Mouse (Mus musculus): ENCODE results near the gene Fkbp4. TPM values are rescaled to one million over a fixed set of nuclear protein-coding genes. Genes with fewer than 3 reads are reported as not detected.
A peak's percentile ranks its signal among the peaks of the same experiment; 100 is the strongest.

Fkbp4 gene
- polyA plus RNA-seq, 1 experiment from 2014 or later: 541 TPM

DNA sequence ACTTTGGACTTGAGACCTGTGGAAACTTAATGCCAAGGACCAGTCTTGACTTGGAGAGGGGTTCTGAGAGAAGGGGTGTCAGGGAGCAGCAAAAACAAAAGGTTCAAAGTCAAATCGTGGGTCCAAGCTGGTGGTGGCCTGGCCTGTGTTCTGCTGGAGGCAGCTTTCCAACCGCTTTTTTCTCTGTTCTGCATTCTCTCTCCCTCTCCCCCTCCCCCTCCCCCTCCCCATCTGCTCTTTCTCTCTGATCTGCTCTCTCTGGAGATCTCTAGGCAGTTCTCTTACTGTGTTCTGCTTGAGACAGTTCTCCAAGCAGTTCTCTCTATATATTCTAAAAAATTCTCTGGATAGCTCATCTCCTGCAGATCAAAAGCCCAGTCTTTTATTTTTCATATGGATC lies 21.8 kb upstream of the Fkbp4 start:
- Histone ChIP-seq H3K36me3 (no peaks in the 10 kb centered on the region), H3K27ac (no peak overlapping the region), H3K4me1 (no peaks in the 10 kb centered on the region), H3K27me3 (ENCODE audit: insufficient read depth, poor library complexity, severe bottlenecking) (no peaks in the 10 kb centered on the region), H3K9me3 (no peaks in the 10 kb centered on the region), H3K4me3 (no peak overlapping the region)
- WGBS: 20% methylated on average over 2 of the region's 2 CpGs
- DNase-seq (ENCODE audit: low spot score): no peak

DNA sequence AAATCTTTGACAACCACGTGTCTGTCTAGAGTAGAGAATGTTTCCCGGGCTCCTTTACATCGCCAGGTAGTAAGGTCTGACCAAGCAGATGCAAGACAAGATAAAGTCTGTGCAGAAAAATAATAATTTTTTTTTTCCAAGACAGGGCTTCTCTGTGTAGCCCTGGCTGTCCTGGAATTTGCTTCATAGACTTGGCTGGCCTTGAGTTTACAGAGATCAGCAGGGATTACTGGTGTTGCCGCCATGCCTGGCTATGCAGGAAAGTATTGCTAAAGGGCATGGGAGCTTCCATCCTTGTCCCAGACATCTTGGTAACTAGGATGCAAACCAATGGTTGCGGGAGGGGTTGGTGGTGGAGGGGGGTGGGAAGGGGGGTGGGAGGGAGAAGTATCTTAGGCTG lies 18.7 kb upstream of the Fkbp4 start:
- no peak overlapping the region for H3K27ac ChIP-seq
- H3K4me1 ChIP-seq: no peaks in the 10 kb centered on the region
- no peaks in the 10 kb centered on the region for H3K27me3 ChIP-seq (ENCODE audit: insufficient read depth, poor library complexity, severe bottlenecking)
- no peaks in the 10 kb centered on the region for H3K36me3 ChIP-seq
- DNase-seq (ENCODE audit: low spot score): no peak
- 80% methylated on average over 5 of the region's 5 CpGs for WGBS
- no peak overlapping the region for H3K4me3 ChIP-seq
- H3K9me3 ChIP-seq: no peaks in the 10 kb centered on the region

DNA sequence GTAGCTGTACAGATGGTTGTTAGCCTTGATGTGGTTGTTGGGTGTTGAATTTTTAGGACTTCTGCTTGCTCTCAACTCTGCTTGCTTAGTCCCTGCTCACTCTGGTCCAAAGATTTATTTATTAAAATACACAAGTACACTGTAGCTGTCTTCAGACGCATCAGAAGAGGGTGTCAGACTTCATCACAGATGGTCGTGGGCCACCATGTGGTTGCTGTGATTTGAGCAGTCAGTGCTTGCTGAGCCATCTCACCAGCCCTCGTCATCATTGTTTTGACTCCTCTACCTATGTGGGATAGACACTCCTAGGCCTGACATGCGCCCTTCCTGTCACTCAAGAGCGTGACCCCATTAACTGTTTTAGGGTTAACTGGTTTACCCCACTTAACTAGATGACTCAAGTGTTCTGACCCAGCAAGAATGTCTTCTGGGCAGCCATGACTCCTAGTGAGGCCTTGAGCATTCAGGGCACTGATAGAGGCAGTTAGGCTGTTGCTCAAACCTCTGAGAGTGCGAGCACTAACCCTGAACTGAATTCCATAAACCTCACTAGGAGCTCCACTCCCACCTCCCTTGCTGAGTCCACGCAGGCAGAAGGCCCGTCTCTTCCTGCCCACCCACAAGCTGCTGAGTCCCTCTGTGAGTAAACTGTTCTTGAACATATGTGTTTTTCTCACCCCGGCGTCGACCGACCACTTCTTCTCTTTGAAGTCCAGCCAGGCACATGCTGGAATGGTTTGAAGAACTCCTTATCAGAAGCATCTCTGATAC lies 17.5 kb upstream of the Fkbp4 start:
- no peak for DNase-seq (ENCODE audit: low spot score)
- no peaks in the 10 kb centered on the region for H3K36me3 ChIP-seq
- WGBS: 78% methylated on average over 12 of the region's 12 CpGs
- H3K4me1 ChIP-seq: no peaks in the 10 kb centered on the region
- no peaks in the 10 kb centered on the region for H3K9me3 ChIP-seq
- H3K27ac ChIP-seq: no peak overlapping the region
- no peak overlapping the region for H3K4me3 ChIP-seq
- no peaks in the 10 kb centered on the region for H3K27me3 ChIP-seq (ENCODE audit: insufficient read depth, poor library complexity, severe bottlenecking)

DNA sequence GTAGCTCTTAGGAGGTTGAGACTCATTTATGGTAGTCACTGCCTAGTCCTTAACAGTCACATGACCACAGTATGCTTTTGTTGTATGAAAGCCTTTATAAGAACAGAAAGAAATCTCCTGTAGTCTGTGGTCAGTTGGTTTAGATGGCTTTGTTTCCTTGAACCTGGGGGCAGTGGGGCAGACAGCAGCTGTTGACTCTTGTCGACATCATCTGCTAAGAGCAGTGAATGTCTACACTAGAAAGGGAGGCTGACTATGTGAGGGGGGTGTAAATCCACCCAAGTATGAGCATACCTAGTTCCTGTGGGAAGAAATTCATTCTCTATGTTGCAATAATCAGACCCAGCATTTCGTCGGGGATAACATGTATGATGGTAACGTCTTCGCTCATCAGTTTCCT lies 8.6 kb upstream of the Fkbp4 start:
- 95% methylated on average over 5 of the region's 5 CpGs for WGBS
- H3K9me3 ChIP-seq: no peaks in the 10 kb centered on the region

DNA sequence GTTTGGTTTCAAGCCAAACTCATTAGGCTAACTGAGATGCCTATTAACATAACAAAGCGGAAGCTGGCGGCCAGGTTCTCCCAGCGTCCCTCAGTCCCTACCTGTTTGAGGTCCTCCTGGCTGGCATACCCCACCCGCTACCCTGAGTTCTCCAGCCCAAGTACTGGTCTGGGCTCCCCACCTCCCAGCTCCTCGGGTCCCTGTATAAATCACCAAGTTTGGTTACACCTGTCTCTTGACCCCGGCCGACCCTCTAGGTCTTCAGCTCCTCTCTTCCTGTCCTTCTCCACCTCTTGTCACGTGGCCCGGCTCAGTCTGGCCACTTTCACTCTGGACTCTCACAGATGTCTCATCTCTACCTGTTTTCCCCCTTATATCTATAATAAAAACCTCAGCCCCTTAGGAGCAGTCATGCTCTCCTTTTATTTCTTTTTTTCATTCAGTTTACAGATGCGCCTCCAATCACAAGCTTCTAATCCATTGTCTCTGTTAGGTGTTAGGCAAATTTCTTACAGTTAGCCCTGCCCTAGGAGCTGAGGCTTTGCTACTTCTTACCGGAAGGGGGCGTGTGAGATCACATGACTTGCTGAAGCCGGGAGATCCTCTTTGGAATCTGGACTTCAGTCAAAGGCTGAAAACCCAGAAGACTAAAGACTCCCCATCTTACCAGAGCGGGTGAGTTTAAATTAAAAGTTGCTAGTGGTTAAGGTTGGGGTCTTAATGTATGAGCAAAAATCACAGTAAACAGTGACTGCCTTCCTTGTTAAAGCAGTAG lies 7.5 kb upstream of the Fkbp4 start:
- Histone ChIP-seq H3K36me3 (no peaks in the 10 kb centered on the region), H3K4me1 (peaks cover 3% of the 10 kb centered on the region; the same call in 1 of the 2 replicates), H3K27ac (peak overlapping the region; percentile 56; the same call in 1 of the 2 replicates), H3K4me3 (peak overlapping the region; percentile 36), H3K27me3 (ENCODE audit: insufficient read depth, poor library complexity, severe bottlenecking) (0 out of 2 replicates have a peak, but pooled peaks cover 7% of the 10 kb centered on the region), H3K9me3 (no peaks in the 10 kb centered on the region)
- WGBS: 13% methylated on average over 14 of the region's 14 CpGs
- no peak for DNase-seq (ENCODE audit: low spot score)

More for the DNA sequence above, 8.6 kb upstream of the Fkbp4 start:
- Histone ChIP-seq H3K27me3 (ENCODE audit: insufficient read depth, poor library complexity, severe bottlenecking) (0 out of 2 replicates have a peak, but pooled peaks cover 7% of the 10 kb centered on the region), H3K36me3 (no peaks in the 10 kb centered on the region), H3K4me1 (peaks cover 3% of the 10 kb centered on the region; the same call in 1 of the 2 replicates), H3K4me3 (no peak overlapping the region), H3K27ac (no peak overlapping the region)
- DNase-seq (ENCODE audit: low spot score): no peak

DNA sequence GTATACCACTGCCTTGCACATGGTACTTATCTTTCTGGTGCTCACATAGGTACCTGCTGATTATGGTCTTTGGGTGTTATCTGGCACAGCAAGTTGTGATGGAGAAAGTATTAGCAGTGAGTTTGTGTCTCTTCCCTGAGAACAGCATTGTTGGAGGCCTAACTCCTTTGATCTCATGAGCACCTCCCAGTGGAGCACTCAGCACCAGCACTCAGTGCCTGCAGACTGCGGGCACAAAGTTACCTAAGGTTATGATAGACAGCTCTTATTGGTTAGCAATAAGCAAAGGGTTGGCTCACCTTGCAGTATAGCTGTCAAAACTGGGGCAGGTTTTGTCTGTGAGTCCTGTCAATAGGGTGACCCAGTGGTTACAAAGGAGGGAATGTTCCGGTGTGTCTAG lies 1.8 kb upstream of the Fkbp4 start:
- WGBS: 91% methylated on average over 2 of the region's 2 CpGs
- no peaks in the 10 kb centered on the region for H3K9me3 ChIP-seq
- no peak overlapping the region for H3K27ac ChIP-seq
- H3K4me1 ChIP-seq: peaks cover 24% of the 10 kb centered on the region
- peaks cover 15% of the 10 kb centered on the region for H3K36me3 ChIP-seq
- no peak overlapping the region for H3K4me3 ChIP-seq
- no peak for DNase-seq (ENCODE audit: low spot score)
- H3K27me3 ChIP-seq (ENCODE audit: insufficient read depth, poor library complexity, severe bottlenecking): 0 out of 2 replicates have a peak, but pooled peaks cover 7% of the 10 kb centered on the region

DNA sequence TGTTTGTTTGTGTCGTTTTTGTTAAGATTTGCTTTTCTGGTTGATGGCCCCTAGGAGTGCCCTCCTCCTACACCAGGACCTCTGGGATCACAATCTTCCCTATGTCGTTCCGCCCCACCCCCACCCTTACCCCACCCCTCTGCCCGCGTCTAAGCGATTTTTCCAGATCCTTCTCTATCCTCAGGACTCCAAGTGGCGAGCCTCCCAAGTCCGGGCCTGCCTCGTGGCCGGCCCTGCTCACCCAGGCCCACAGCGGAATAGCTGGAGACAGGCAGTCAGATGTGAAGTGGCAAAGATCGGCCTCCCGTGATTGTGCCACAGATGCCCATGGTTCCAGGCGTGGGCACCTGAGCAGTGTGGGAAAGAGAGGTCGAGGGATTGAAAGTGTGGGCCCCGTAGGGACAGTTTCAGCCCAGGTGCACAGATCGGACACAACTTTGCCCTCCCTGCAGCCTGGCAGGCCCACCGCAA lies 429 bp upstream of the Fkbp4 start:
- Histone ChIP-seq H3K9me3 (no peaks in the 10 kb centered on the region), H3K4me1 (peaks cover 28% of the 10 kb centered on the region), H3K27ac (peak overlapping the region; percentile 99), H3K36me3 (peaks cover 28% of the 10 kb centered on the region), H3K27me3 (ENCODE audit: insufficient read depth, poor library complexity, severe bottlenecking) (no peaks in the 10 kb centered on the region), H3K4me3 (peak overlapping the region; percentile 98)
- WGBS: 26% methylated on average over 18 of the region's 18 CpGs
- no peak for DNase-seq (ENCODE audit: low spot score)

DNA sequence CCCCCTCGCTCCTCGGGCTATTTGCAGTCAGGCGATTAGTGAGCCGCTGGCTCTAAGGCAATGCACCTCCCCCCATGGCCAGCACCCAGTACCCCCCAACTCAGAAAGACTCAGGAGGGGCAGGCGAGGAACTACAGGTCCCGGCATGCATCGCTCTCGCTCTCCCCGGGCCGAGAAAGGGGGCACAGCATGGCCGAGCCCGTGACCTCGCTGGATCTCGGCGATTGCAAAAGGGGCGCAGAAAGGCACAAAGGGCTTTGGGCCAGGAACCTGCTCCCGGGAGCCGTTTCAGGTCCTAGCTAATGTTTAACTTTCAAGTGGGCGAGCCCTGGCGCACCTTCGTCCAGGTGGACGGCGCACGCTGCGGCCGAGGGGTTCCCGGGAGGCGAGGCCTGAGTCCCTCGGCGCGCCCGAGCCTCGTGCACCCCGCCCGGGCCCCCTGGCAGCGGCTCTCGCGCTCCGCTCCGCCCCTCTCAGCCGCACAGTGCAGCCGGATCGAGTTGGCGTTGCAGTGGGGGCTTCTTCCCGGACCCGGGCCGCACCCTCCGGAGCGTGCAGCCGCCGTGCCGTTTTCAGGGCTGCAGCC lies 653 bp downstream of the Fkbp4 start:
- peaks cover 39% of the 10 kb centered on the region for H3K36me3 ChIP-seq
- no peaks in the 10 kb centered on the region for H3K27me3 ChIP-seq (ENCODE audit: insufficient read depth, poor library complexity, severe bottlenecking)
- peaks cover 28% of the 10 kb centered on the region for H3K4me1 ChIP-seq
- H3K27ac ChIP-seq: peak overlapping the region; percentile 99
- DNase-seq (ENCODE audit: low spot score): peak; percentile 91
- H3K9me3 ChIP-seq: no peaks in the 10 kb centered on the region
- H3K4me3 ChIP-seq: peak overlapping the region; percentile 98
- under 1% methylated on average over 52 of the region's 52 CpGs for WGBS

DNA sequence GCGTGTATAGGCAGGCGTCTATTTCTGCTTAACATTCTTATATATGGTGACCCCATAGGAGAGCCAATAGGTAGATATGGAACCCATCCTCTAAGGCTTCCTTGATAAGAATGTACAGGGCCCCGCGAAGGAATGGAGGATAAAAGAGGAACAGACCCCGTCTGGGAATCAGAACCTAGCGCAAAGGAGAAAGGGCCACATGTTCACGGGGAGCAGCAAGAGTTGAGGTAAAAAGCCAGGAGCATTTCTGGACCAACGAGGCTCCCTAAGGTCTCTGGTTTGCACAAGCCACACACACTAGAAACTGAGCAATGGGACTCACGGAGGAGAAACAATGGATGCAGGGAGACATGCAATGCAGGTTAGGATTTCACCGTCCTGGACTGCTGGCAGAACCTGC lies 1.2 kb downstream of the Fkbp4 start:
- H3K36me3 ChIP-seq: peaks cover 44% of the 10 kb centered on the region
- H3K27me3 ChIP-seq (ENCODE audit: insufficient read depth, poor library complexity, severe bottlenecking): no peaks in the 10 kb centered on the region
- peak overlapping the region; percentile 99 for H3K27ac ChIP-seq
- H3K4me3 ChIP-seq: peak overlapping the region; percentile 98
- H3K9me3 ChIP-seq: no peaks in the 10 kb centered on the region
- peaks cover 28% of the 10 kb centered on the region for H3K4me1 ChIP-seq
- 2% methylated on average over 10 of the region's 10 CpGs for WGBS
- no peak for DNase-seq (ENCODE audit: low spot score)

DNA sequence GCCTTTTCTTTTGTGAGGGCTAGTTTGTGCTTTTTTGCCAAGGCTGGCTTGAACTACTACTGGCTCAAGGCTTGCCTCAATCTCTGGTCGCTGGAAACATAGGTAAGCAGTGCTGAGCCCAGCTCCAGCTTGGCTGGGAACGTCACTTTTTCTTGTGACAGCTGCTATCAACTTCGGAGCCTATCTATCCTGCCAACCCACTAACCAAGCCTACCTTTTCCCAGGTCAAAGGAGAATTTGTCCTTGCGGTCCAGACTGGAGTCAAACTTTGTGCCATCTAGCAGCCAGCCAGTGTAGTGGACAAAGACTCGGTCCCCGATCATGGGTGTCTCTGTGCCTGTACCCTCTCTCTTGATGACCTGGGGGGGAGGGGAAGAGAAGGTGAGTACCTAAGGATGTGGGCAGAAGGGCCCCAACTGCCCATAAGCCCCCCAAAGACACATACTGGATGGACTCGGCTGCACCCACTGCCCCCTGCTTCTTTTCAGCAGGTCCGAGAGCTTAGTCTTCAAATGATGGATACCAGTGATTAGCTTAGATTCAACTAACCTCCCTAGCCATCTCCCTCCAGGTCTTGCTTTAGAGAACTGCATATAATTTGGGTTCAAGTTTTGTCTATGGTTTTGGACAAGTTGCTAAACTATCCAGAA lies 2.0 kb downstream of the Fkbp4 start:
- Histone ChIP-seq H3K4me1 (peaks cover 28% of the 10 kb centered on the region), H3K36me3 (peaks cover 52% of the 10 kb centered on the region), H3K4me3 (peak overlapping the region; percentile 98), H3K27ac (0 out of 2 replicates have a peak overlapping the region, but pooled peaks have one; percentile 13), H3K9me3 (no peaks in the 10 kb centered on the region), H3K27me3 (ENCODE audit: insufficient read depth, poor library complexity, severe bottlenecking) (no peaks in the 10 kb centered on the region)
- 85% methylated on average over 8 of the region's 8 CpGs for WGBS
- no peak for DNase-seq (ENCODE audit: low spot score)

DNA sequence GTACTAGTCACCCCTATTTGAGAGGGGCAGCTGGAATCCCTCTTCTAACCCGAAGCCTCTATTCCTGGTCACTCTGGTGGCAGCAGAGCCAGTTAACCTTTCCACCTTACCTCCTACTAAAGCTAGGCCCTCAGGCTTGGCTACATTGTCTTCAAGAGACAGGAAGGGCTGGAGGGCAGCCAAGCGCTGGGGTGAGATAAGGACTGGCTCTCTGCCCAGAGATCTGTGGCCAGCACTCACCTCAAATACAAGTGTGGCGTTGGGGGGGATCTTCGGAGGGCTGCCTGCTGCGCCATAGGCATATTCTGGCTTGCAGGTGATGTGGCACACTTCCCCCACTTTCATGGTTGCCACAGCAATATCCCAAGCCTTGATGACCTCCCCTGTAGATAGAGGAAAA lies 3.0 kb downstream of the Fkbp4 start:
- Histone ChIP-seq H3K27me3 (ENCODE audit: insufficient read depth, poor library complexity, severe bottlenecking) (no peaks in the 10 kb centered on the region), H3K4me1 (peaks cover 28% of the 10 kb centered on the region), H3K36me3 (peaks cover 62% of the 10 kb centered on the region), H3K27ac (0 out of 2 replicates have a peak overlapping the region, but pooled peaks have one; percentile 36), H3K4me3 (no peak overlapping the region), H3K9me3 (no peaks in the 10 kb centered on the region)
- WGBS: 39% methylated on average over 5 of the region's 5 CpGs
- DNase-seq (ENCODE audit: low spot score): no peak

DNA sequence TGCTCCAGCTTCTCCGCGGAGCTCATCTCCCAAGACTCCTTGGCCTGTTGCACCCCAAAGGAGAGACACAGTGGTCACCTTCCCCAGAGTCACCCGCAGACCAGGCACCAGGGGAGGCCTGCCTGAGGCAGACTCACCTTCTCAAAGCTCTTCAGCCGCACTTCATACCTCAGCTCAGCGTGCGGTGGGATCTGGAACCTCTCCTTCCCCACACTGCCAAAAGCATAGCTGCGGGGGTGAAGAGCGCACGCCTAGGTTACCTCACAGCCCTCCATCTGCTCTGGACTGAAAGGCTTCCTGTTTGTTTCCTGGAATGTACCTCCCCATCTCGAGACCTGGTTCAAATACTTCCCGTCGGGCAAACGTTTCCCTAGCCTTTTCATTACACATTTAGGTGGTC lies 4.9 kb downstream of the Fkbp4 start:
- Histone ChIP-seq H3K4me3 (no peak overlapping the region), H3K4me1 (peaks cover 23% of the 10 kb centered on the region), H3K27me3 (ENCODE audit: insufficient read depth, poor library complexity, severe bottlenecking) (no peaks in the 10 kb centered on the region), H3K9me3 (no peaks in the 10 kb centered on the region), H3K27ac (no peak overlapping the region), H3K36me3 (peaks cover 81% of the 10 kb centered on the region)
- no peak for DNase-seq (ENCODE audit: low spot score)
- 93% methylated on average over 13 of the region's 13 CpGs for WGBS
